Mouse (Mus musculus): Measurements from ENCODE around the gene Bbip1. TPM values are rescaled to one million over a fixed set of nuclear protein-coding genes. Genes with fewer than 3 reads are reported as not detected.

Gene Bbip1
- polyA plus RNA-seq, 1 experiment from 2014 or later: 170 TPM

DNA sequence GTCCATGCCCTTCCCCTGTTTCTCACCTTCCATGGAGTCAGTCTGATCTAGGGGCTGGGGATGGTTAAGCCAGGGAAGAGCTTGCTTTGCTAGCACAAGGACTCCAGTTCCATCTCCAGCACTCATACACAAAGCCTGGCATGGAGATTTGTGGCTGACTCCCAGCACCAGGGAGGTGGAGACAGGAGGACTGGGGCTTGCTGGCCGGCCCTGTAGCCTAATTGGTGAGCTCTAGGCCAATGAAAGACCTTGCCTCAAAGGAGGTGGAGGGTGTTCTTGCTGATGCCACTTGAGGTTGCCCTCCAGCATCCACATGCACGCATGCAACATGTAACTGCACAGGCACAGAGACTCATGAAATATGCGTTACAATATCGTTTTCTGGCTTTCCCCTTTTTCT, 45.9 kb downstream of the Bbip1 start:
- H3K27me3 ChIP-seq (ENCODE audit: control insufficient read depth, insufficient read depth, low read length): no peaks in the 10 kb centered on the region
- no peak overlapping the region for H3K4me3 ChIP-seq (ENCODE audit: low read depth, low read length)
- H3K4me2 ChIP-seq (ENCODE audit: low read depth, low read length): no peak overlapping the region
- 0 out of 2 replicates have a peak, but pooled peaks cover 3% of the 10 kb centered on the region for H3K4me1 ChIP-seq (ENCODE audit: control insufficient read depth, insufficient read depth, low read length)
- no peak overlapping the region for H3K9ac ChIP-seq (replicated peaks; ENCODE audit: low read depth, low read length)
- no peaks in the 10 kb centered on the region for H3K36me3 ChIP-seq (ENCODE audit: control insufficient read depth, insufficient read depth, low read length)
- no peaks in the 10 kb centered on the region for H3K9me3 ChIP-seq (ENCODE audit: control insufficient read depth, low read length)
- H3K27ac ChIP-seq (ENCODE audit: low read depth, low read length): no peak overlapping the region
- ATAC-seq (ENCODE audit: low read depth): no peak
- WGBS: 83% methylated on average over 4 of the region's 4 CpGs

DNA sequence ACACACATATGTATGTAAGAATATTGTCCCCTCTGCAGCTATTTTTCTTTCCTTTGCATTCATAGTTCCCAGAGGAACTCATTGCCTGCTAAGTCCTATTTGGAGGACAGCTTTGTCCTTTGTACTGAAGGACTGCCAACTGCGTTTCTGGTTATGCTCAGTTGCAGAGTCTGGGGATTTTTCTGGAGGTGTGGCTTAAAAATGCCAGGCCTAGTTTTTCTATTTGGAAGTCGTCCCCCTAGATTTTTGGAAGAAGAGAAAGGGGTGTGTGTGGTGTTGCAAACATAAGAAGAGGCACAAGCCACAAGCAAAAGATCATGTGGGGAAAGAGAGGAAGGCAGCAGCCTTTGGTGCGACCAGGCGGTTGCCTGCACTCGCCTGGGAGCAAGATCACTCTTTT, 46.4 kb downstream of the Bbip1 start:
- no peak overlapping the region for H3K27ac ChIP-seq (ENCODE audit: low read depth, low read length)
- H3K36me3 ChIP-seq (ENCODE audit: control insufficient read depth, insufficient read depth, low read length): no peaks in the 10 kb centered on the region
- 0 out of 2 replicates have a peak, but pooled peaks cover 3% of the 10 kb centered on the region for H3K4me1 ChIP-seq (ENCODE audit: control insufficient read depth, insufficient read depth, low read length)
- no peak for ATAC-seq (ENCODE audit: low read depth)
- H3K4me2 ChIP-seq (ENCODE audit: low read depth, low read length): no peak overlapping the region
- WGBS: 80% methylated on average over 5 of the region's 5 CpGs
- no peaks in the 10 kb centered on the region for H3K27me3 ChIP-seq (ENCODE audit: control insufficient read depth, insufficient read depth, low read length)
- no peak overlapping the region for H3K9ac ChIP-seq (replicated peaks; ENCODE audit: low read depth, low read length)
- no peaks in the 10 kb centered on the region for H3K9me3 ChIP-seq (ENCODE audit: control insufficient read depth, low read length)
- no peak overlapping the region for H3K4me3 ChIP-seq (ENCODE audit: low read depth, low read length)

DNA sequence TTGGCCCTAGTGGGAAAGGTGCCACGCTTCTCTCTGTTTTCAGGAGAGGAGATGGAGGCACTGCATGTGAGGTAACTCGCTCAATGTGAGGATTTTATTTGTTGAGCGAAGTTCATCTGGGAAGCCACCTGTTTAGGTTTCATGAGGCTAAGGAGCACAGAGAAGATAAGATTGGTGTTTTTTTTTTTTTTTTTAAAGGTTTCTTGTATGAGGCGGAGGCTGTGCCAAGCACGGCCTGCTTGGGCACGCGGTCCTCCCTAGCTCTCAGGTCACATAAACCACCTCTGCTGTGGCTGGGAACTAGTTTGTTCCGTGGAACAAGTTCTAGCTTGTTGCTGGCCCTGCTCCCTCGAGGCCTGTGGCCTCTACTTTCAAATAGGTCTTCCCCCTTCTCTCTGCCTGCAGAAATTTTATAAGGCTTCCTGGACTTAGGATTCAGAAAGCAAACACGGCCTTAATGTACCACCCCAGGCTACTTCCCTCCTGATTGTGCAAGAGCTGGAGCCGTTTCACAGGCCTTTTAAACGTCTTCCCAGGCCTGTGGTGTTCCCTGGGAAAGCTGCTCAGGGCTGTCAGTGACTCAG, 49.8 kb downstream of the Bbip1 start:
- ATAC-seq (ENCODE audit: low read depth): no peak
- no peak overlapping the region for H3K27ac ChIP-seq (ENCODE audit: low read depth, low read length)

DNA sequence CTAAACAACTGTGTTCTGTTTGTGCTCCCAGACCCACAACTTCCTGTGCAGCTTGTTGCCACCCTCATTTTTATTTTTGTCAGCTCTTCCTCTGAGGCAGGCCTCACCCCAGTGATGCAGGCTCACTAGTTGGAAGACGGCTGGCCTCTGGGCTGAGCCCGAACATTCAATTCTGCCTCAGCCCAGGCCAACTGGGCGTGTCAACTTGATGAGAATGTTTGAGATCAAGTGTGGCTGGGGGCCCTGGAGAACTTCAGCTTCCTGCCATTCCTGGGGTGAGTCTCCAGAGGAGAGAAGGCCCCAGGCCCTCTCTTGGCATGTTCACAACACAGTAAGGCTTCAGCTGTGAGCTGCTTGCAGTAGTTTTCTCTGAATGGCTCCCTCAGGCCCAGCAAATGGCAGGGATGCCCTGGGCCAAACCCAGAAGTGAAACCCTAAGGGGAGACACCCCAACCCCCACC, 50.7 kb downstream of the Bbip1 start:
- H3K4me3 ChIP-seq (ENCODE audit: low read depth, low read length): no peak overlapping the region
- no peaks in the 10 kb centered on the region for H3K27me3 ChIP-seq (ENCODE audit: control insufficient read depth, insufficient read depth, low read length)
- H3K9me3 ChIP-seq (ENCODE audit: control insufficient read depth, low read length): no peaks in the 10 kb centered on the region
- no peaks in the 10 kb centered on the region for H3K4me1 ChIP-seq (ENCODE audit: control insufficient read depth, insufficient read depth, low read length)
- H3K36me3 ChIP-seq (ENCODE audit: control insufficient read depth, insufficient read depth, low read length): no peaks in the 10 kb centered on the region
- H3K9ac ChIP-seq (replicated peaks; ENCODE audit: low read depth, low read length): no peak overlapping the region
- 80% methylated on average over 3 of the region's 3 CpGs for WGBS
- no peak overlapping the region for H3K4me2 ChIP-seq (ENCODE audit: low read depth, low read length)
- no peak overlapping the region for H3K27ac ChIP-seq (ENCODE audit: low read depth, low read length)
- no peak for ATAC-seq (ENCODE audit: low read depth)

More for the DNA sequence above, 49.8 kb downstream of the Bbip1 start:
- WGBS: 73% methylated on average over 12 of the region's 12 CpGs
- no peaks in the 10 kb centered on the region for H3K9me3 ChIP-seq (ENCODE audit: control insufficient read depth, low read length)
- H3K4me2 ChIP-seq (ENCODE audit: low read depth, low read length): no peak overlapping the region
- no peaks in the 10 kb centered on the region for H3K36me3 ChIP-seq (ENCODE audit: control insufficient read depth, insufficient read depth, low read length)
- no peaks in the 10 kb centered on the region for H3K27me3 ChIP-seq (ENCODE audit: control insufficient read depth, insufficient read depth, low read length)
- no peak overlapping the region for H3K9ac ChIP-seq (replicated peaks; ENCODE audit: low read depth, low read length)
- H3K4me1 ChIP-seq (ENCODE audit: control insufficient read depth, insufficient read depth, low read length): no peaks in the 10 kb centered on the region
- no peak overlapping the region for H3K4me3 ChIP-seq (ENCODE audit: low read depth, low read length)

DNA sequence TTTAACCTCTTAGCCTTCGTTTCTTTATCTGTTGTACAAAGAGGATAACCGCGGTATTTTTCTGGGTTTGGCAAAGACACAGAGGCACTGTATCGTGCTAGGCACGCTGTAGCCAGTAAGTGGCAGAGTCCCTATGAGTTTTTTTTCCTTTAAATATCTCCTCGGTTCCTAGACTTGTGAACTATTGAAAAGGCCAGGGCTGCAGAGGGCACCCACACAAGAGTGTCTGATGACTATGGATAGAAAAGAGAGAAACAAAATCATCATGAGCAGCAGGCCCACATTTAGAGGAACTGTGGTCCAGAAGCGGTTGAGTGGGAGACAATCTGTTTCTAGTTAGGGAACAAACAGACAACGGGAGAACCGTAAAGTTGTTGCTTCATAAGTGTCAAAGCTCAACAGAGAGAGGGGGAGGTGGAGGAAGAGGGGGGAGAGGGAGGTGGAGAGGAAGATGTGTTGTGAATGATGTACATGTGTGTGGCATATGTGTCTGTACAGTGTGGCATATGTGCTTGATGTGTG, 51.5 kb downstream of the Bbip1 start:
- no peak for ATAC-seq (ENCODE audit: low read depth)
- no peak overlapping the region for H3K9ac ChIP-seq (replicated peaks; ENCODE audit: low read depth, low read length)
- WGBS: 84% methylated on average over 9 of the region's 9 CpGs
- no peak overlapping the region for H3K4me2 ChIP-seq (ENCODE audit: low read depth, low read length)
- H3K27ac ChIP-seq (ENCODE audit: low read depth, low read length): no peak overlapping the region
- H3K27me3 ChIP-seq (ENCODE audit: control insufficient read depth, insufficient read depth, low read length): no peaks in the 10 kb centered on the region
- H3K4me1 ChIP-seq (ENCODE audit: control insufficient read depth, insufficient read depth, low read length): no peaks in the 10 kb centered on the region
- no peaks in the 10 kb centered on the region for H3K36me3 ChIP-seq (ENCODE audit: control insufficient read depth, insufficient read depth, low read length)
- no peak overlapping the region for H3K4me3 ChIP-seq (ENCODE audit: low read depth, low read length)
- no peaks in the 10 kb centered on the region for H3K9me3 ChIP-seq (ENCODE audit: control insufficient read depth, low read length)

DNA sequence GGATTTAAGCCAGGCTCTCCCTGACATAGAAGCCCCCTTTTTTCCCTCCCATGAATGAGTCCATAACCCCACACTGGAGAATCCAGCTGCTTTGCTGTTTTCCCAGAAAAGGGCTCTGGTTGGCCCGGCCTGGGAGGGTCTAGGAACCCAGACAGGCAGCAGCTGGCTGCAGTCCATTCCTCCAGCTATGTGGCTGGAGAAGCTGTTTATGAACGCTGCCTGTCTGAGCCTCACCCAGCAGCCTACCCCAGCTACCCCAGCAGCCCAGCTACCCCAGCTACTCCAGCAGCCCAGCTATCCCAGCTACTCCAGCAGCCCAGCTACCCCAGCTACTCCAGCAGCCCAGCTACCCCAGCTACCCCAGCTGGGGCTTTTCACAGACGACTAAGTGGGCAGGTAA, 52.4 kb downstream of the Bbip1 start, which contains the start of gene Pdcd4:
TSS of gene Pdcd4 (plus strand) at position 171 of the 400 bp plus-strand sequence.
- no peak within 1 kb of the TSS for H3K4me2 ChIP-seq (ENCODE audit: low read depth, low read length)
- no peaks in the 10 kb centered on the region for H3K27me3 ChIP-seq (ENCODE audit: control insufficient read depth, insufficient read depth, low read length)
- no peak within 1 kb of the TSS for H3K4me3 ChIP-seq (ENCODE audit: low read depth, low read length)
- H3K4me1 ChIP-seq (ENCODE audit: control insufficient read depth, insufficient read depth, low read length): no peaks in the 10 kb centered on the region
- H3K9me3 ChIP-seq (ENCODE audit: control insufficient read depth, low read length): no peaks in the 10 kb centered on the region
- WGBS: 58% methylated on average over 3 of the region's 3 CpGs
- H3K9ac ChIP-seq (replicated peaks; ENCODE audit: low read depth, low read length): no peak within 1 kb of the TSS
- H3K27ac ChIP-seq (ENCODE audit: low read depth, low read length): no peak within 1 kb of the TSS
- ATAC-seq (ENCODE audit: low read depth): no peak
- no peaks in the 10 kb centered on the region for H3K36me3 ChIP-seq (ENCODE audit: control insufficient read depth, insufficient read depth, low read length)

DNA sequence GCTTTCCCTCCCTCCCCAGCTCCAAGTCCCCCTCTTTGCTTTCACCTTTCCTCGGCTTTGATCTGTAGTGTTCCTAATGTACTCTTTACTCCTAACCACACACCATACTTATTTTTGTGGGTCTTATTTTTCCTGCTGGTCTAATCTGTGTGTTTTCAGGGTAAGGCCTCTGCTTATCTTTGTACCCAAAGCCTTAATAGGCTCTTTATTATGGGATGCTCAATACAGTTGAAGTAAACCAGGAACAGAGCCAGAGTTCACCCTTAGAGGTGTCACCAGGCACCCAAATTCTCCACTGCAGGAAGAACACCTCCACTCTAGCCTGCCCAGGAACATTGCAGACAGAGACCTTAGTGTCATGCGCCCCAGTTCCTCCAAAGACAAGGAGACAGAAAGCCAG, 52.9 kb downstream of the Bbip1 start:
- H3K36me3 ChIP-seq (ENCODE audit: control insufficient read depth, insufficient read depth, low read length): no peaks in the 10 kb centered on the region
- no peak overlapping the region for H3K27ac ChIP-seq (ENCODE audit: low read depth, low read length)
- WGBS: 96% methylated on average over 2 of the region's 2 CpGs
- no peak overlapping the region for H3K9ac ChIP-seq (replicated peaks; ENCODE audit: low read depth, low read length)
- no peaks in the 10 kb centered on the region for H3K4me1 ChIP-seq (ENCODE audit: control insufficient read depth, insufficient read depth, low read length)
- no peak overlapping the region for H3K4me3 ChIP-seq (ENCODE audit: low read depth, low read length)
- ATAC-seq (ENCODE audit: low read depth): no peak
- no peaks in the 10 kb centered on the region for H3K27me3 ChIP-seq (ENCODE audit: control insufficient read depth, insufficient read depth, low read length)
- H3K4me2 ChIP-seq (ENCODE audit: low read depth, low read length): no peak overlapping the region
- H3K9me3 ChIP-seq (ENCODE audit: control insufficient read depth, low read length): no peaks in the 10 kb centered on the region

DNA sequence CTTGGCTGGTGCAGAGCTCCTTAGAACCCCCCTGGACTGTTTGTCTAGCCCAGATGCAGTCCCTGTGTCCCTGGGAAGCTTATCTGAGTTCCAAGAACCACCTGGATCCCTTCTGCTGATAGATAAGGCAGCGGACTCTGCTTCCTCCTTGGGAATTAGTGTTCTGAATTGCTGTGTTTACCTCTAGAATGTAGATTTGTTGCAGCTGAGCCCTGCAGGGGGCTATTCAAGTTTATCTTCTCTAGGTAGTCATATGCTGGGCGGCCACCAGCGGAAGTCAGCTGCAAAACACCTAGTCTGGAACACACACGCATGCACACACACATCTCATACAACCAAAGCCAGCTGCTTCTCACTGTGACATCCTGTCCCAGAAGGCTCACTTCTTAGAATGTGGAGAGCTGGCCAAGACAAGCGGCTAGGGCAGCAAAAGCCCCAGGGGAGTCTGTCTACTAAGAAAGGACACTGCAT, 53.6 kb downstream of the Bbip1 start:
- H3K9ac ChIP-seq (replicated peaks; ENCODE audit: low read depth, low read length): no peak overlapping the region
- no peak overlapping the region for H3K4me2 ChIP-seq (ENCODE audit: low read depth, low read length)
- WGBS: 62% methylated on average over 5 of the region's 5 CpGs
- H3K27ac ChIP-seq (ENCODE audit: low read depth, low read length): no peak overlapping the region
- H3K36me3 ChIP-seq (ENCODE audit: control insufficient read depth, insufficient read depth, low read length): no peaks in the 10 kb centered on the region
- no peaks in the 10 kb centered on the region for H3K27me3 ChIP-seq (ENCODE audit: control insufficient read depth, insufficient read depth, low read length)
- no peak overlapping the region for H3K4me3 ChIP-seq (ENCODE audit: low read depth, low read length)
- no peak for ATAC-seq (ENCODE audit: low read depth)
- no peaks in the 10 kb centered on the region for H3K9me3 ChIP-seq (ENCODE audit: control insufficient read depth, low read length)
- H3K4me1 ChIP-seq (ENCODE audit: control insufficient read depth, insufficient read depth, low read length): no peaks in the 10 kb centered on the region

DNA sequence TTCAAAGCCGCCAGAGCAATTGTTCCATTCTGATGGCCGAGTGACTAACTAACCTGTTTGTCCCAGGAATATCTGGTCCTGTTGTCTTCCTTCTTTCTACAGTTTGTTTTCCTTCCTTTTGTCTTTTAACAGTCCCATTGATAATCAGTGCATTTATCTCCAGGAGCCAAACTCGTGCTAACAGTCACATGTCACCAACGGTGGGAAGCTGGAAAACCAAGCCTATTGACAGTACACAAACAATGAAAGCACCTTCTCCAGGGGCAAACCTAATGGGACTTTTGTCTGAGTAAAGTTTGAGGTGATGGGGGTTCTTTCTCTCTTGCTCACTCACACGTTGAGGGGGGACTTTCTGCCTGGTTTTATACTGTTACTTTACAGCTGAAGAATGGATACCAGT, 54.2 kb downstream of the Bbip1 start:
- Histone ChIP-seq H3K9me3 (ENCODE audit: control insufficient read depth, low read length) (no peaks in the 10 kb centered on the region), H3K27ac (ENCODE audit: low read depth, low read length) (no peak overlapping the region), H3K36me3 (ENCODE audit: control insufficient read depth, insufficient read depth, low read length) (no peaks in the 10 kb centered on the region), H3K4me1 (ENCODE audit: control insufficient read depth, insufficient read depth, low read length) (no peaks in the 10 kb centered on the region), H3K9ac (replicated peaks; ENCODE audit: low read depth, low read length) (no peak overlapping the region), H3K4me2 (ENCODE audit: low read depth, low read length) (no peak overlapping the region), H3K4me3 (ENCODE audit: low read depth, low read length) (no peak overlapping the region), H3K27me3 (ENCODE audit: control insufficient read depth, insufficient read depth, low read length) (no peaks in the 10 kb centered on the region)
- WGBS: 52% methylated on average over 5 of the region's 5 CpGs
- ATAC-seq (ENCODE audit: low read depth): no peak

Measured in neural tube, embryonic 14.5 days (tissue).